Mouse (Mus musculus) intestine, postnatal 0 days (tissue): ENCODE measurements around the gene Glp1r. TPM values are rescaled to one million over a fixed set of nuclear protein-coding genes. Genes with fewer than 3 reads are reported as not detected.

Experiments used
- ATAC-seq: fragments of 200-750 bp; cut with Nextera tagmentation; 2 replicates; pipeline ENCODE4 v1.8.0; 2017; ENCODE audit warnings: mild to moderate bottlenecking, moderate TSS enrichment, moderate library complexity
- H3K27ac ChIP-seq: fragments of 300-500 bp; sonication (generic); 2 replicates; pipeline ENCODE4 v1.5.1; 2014; ENCODE audit warnings: mild to moderate bottlenecking, low read depth, low read length, moderate library complexity
- H3K27me3 ChIP-seq: fragments of 300-500 bp; sonication (generic); replicated peaks from 2 replicates; pipeline ENCODE4 v1.6.1; 2014; ENCODE audit warnings: low read length, mixed read lengths; ENCODE audit not compliant: control insufficient read depth, insufficient read depth
- H3K36me3 ChIP-seq: fragments of 300-500 bp; sonication (generic); 2 replicates; pipeline ENCODE4 v1.6.1; 2014; ENCODE audit warnings: mild to moderate bottlenecking, moderate library complexity; ENCODE audit not compliant: control insufficient read depth, insufficient read depth
- H3K4me1 ChIP-seq: fragments of 300-500 bp; sonication (generic); replicated peaks from 2 replicates; pipeline ENCODE4 v1.6.1; 2014; ENCODE audit warnings: antibody characterized with exemption, low read length, mixed read lengths; ENCODE audit not compliant: control insufficient read depth, insufficient read depth
- H3K4me2 ChIP-seq: fragments of 300-500 bp; sonication (generic); replicated peaks from 2 replicates; pipeline ENCODE4 v1.6.1; 2014; ENCODE audit warnings: low read depth, mild to moderate bottlenecking, moderate library complexity
- H3K4me3 ChIP-seq: fragments of 300-500 bp; sonication (generic); 2 replicates; pipeline ENCODE4 v1.5.1; 2014; ENCODE audit warnings: low read depth, low read length
- H3K9ac ChIP-seq: fragments of 300-500 bp; sonication (generic); 2 replicates; pipeline ENCODE4 v1.6.1; 2014; ENCODE audit warnings: mild to moderate bottlenecking, low read depth, low read length
- H3K9me3 ChIP-seq: fragments of 300-500 bp; sonication (generic); 2 replicates; pipeline ENCODE4 v1.6.1; 2016; ENCODE audit warnings: mixed run types; ENCODE audit not compliant: control insufficient read depth
- CTCF ChIP-seq: sonication (generic); IDR thresholded peaks from 2 replicates; pipeline ENCODE4 v1.5.1; 2016; ENCODE audit warnings: low read depth, mild to moderate bottlenecking, control low read depth, antibody characterized with exemption, moderate library complexity
- WGBS: fragments of 180-500 bp; shearing (Covaris S2); extraction: QIAGEN DNeasy Blood & Tissue Kit; methylation state at CpG from one replicate; pipeline ENCODE4 v1.1.7; 2014; 5-methylcytosine and 5-hydroxymethylcytosine counted together
- polyA plus RNA-seq: library from polyadenylated mRNA; unstranded; fragments of >200 nt; fragmentation: Nextera tagmentation; extraction: Ambion mirVana; gene quantifications from 2 replicates; pipeline ENCODE4 v1.2.1, GENCODE M21; 2015

Glp1r gene
- polyA plus RNA-seq, 1 experiment from 2014 or later = 0.63 TPM

GRCm38 (mm10) chr17:30866281-30866680 is 35.3 kb upstream of the Glp1r start:
- Histone ChIP-seq H3K4me1 (no peaks in the 10 kb centered on the region), H3K9me3 (no peaks in the 10 kb centered on the region), H3K9ac (no peak overlapping the region), H3K27me3 (no peaks in the 10 kb centered on the region), H3K4me3 (no peak overlapping the region), H3K36me3 (no peaks in the 10 kb centered on the region), H3K27ac (no peak overlapping the region), H3K4me2 (no peak overlapping the region)
- ATAC-seq = no peak
- no peak for TF ChIP-seq CTCF
- 62% methylated on average over 8 of the region's 8 CpGs for WGBS

- no peak for ATAC-seq
- H3K4me3 ChIP-seq = no peak overlapping the region
- H3K9me3 ChIP-seq = no peaks in the 10 kb centered on the region
- H3K9ac ChIP-seq = no peak overlapping the region
- no peaks in the 10 kb centered on the region for H3K4me1 ChIP-seq
- H3K27me3 ChIP-seq = no peaks in the 10 kb centered on the region
- no peak for TF ChIP-seq CTCF
- H3K27ac ChIP-seq = no peak overlapping the region
- WGBS = 78% methylated on average over 9 of the region's 9 CpGs
- H3K4me2 ChIP-seq = no peak overlapping the region
- no peaks in the 10 kb centered on the region for H3K36me3 ChIP-seq
Observed at GRCm38 (mm10) chr17:30866966-30867365, 34.7 kb upstream of the Glp1r start.

GRCm38 (mm10) chr17:30871040-30871439 is 30.6 kb upstream of the Glp1r start:
- Histone ChIP-seq H3K36me3 (no peaks in the 10 kb centered on the region), H3K27me3 (no peaks in the 10 kb centered on the region), H3K4me2 (no peak overlapping the region), H3K4me1 (no peaks in the 10 kb centered on the region), H3K9ac (no peak overlapping the region), H3K27ac (no peak overlapping the region), H3K4me3 (no peak overlapping the region), H3K9me3 (no peaks in the 10 kb centered on the region)
- 35% methylated on average over 10 of the region's 10 CpGs for WGBS
- no peak for TF ChIP-seq CTCF
- no peak for ATAC-seq

GRCm38 (mm10) chr17:30874276-30874675 is 27.3 kb upstream of the Glp1r start:
- H3K4me2 ChIP-seq = peak overlapping the region; percentile 13; the same call in 1 of the 2 replicates
- peak; percentile 51 for TF ChIP-seq CTCF
- no peaks in the 10 kb centered on the region for H3K4me1 ChIP-seq
- H3K27ac ChIP-seq = no peak overlapping the region
- H3K36me3 ChIP-seq = no peaks in the 10 kb centered on the region
- H3K4me3 ChIP-seq = no peak overlapping the region
- no peaks in the 10 kb centered on the region for H3K9me3 ChIP-seq
- WGBS = 50% methylated on average over 15 of the region's 15 CpGs
- no peaks in the 10 kb centered on the region for H3K27me3 ChIP-seq
- no peak overlapping the region for H3K9ac ChIP-seq
- ATAC-seq = no peak

- Histone ChIP-seq H3K4me2 (no peak overlapping the region), H3K4me3 (no peak overlapping the region), H3K27me3 (no peaks in the 10 kb centered on the region), H3K27ac (no peak overlapping the region), H3K4me1 (no peaks in the 10 kb centered on the region), H3K9me3 (no peaks in the 10 kb centered on the region), H3K36me3 (no peaks in the 10 kb centered on the region), H3K9ac (no peak overlapping the region)
- TF ChIP-seq CTCF = no peak
- ATAC-seq = no peak
- WGBS = 37% methylated on average over 7 of the region's 7 CpGs
Observed at GRCm38 (mm10) chr17:30877456-30877855, 24.2 kb upstream of the Glp1r start.

GRCm38 (mm10) chr17:30878626-30879025 is 23.0 kb upstream of the Glp1r start:
- TF ChIP-seq CTCF = no peak
- Histone ChIP-seq H3K4me3 (no peak overlapping the region), H3K36me3 (no peaks in the 10 kb centered on the region), H3K9ac (no peak overlapping the region), H3K4me2 (no peak overlapping the region), H3K27ac (no peak overlapping the region), H3K9me3 (no peaks in the 10 kb centered on the region), H3K27me3 (no peaks in the 10 kb centered on the region; the same call in 1 of the 2 replicates), H3K4me1 (no peaks in the 10 kb centered on the region)
- whole genome bisulfite sequencing = 47% methylated on average over 6 of the region's 6 CpGs
- no peak for ATAC-seq

- WGBS = 87% methylated on average over 3 of the region's 3 CpGs
- no peaks in the 10 kb centered on the region for H3K9me3 ChIP-seq
- H3K9ac ChIP-seq = no peak overlapping the region
- TF ChIP-seq CTCF = no peak
- no peaks in the 10 kb centered on the region for H3K36me3 ChIP-seq
- H3K27me3 ChIP-seq = no peaks in the 10 kb centered on the region; the same call in 1 of the 2 replicates
- no peaks in the 10 kb centered on the region for H3K4me1 ChIP-seq
- H3K4me2 ChIP-seq = no peak overlapping the region
- no peak overlapping the region for H3K4me3 ChIP-seq
- no peak for ATAC-seq
- no peak overlapping the region for H3K27ac ChIP-seq
Observed at GRCm38 (mm10) chr17:30880391-30880790, 21.2 kb upstream of the Glp1r start.
